Mouse (Mus musculus): Measurements from ENCODE around the gene Selenow.
A peak's percentile ranks its signal among the peaks of the same experiment; 100 is the strongest.

Gene Selenow

GRCm38 (mm10) chr7:15922220-15922773 lies at the start of gene Selenow:
Selenow (minus strand) TSS chr7:15922402.
- DNase-seq (ENCODE audit: inconsistent age in 2 of 2, low spot score in 1 of 2) = peak; percentile 92 to 98

GRCm38 (mm10) chr7:15969674-15970073 lies 47.5 kb upstream of the Selenow start:
- DNase-seq (ENCODE audit: inconsistent age in 2 of 2, low spot score in 1 of 2) = no peak

GRCm38 (mm10) chr7:15968322-15968721 lies 46.1 kb upstream of the Selenow start:
- no peak for DNase-seq (ENCODE audit: inconsistent age in 2 of 2, low spot score in 1 of 2)

- peak; percentile 80 to 92 for DNase-seq (ENCODE audit: inconsistent age in 2 of 2, low spot score in 1 of 2)
These were observed 45.1 kb upstream of the Selenow start, which contains the start of gene Ehd2 for GRCm38 (mm10) chr7:15967312-15967711. Ehd2 (minus strand) TSS chr7:15967567.

GRCm38 (mm10) chr7:15966489-15966888 lies 44.3 kb upstream of the Selenow start:
- DNase-seq (ENCODE audit: inconsistent age in 2 of 2, low spot score in 1 of 2) = peak in 1 of 2 experiments; percentile 8

GRCm38 (mm10) chr7:15963798-15964652 lies 41.8 kb upstream of the Selenow start:
- no peak for DNase-seq (ENCODE audit: inconsistent age in 2 of 2, low spot score in 1 of 2)

- peak; percentile 82 to 94 for DNase-seq (ENCODE audit: inconsistent age in 2 of 2, low spot score in 1 of 2)
These were observed 40.4 kb upstream of the Selenow start for GRCm38 (mm10) chr7:15962311-15963288.

GRCm38 (mm10) chr7:15961798-15962197 lies 39.6 kb upstream of the Selenow start:
- no peak for DNase-seq (ENCODE audit: inconsistent age in 2 of 2, low spot score in 1 of 2)

- DNase-seq (ENCODE audit: inconsistent age in 2 of 2, low spot score in 1 of 2) = peak; percentile 4 to 52
These were observed 39.0 kb upstream of the Selenow start for GRCm38 (mm10) chr7:15961239-15961638.

- DNase-seq (ENCODE audit: inconsistent age in 2 of 2, low spot score in 1 of 2) = peak in 1 of 2 experiments; percentile 13
These were observed 38.5 kb upstream of the Selenow start for GRCm38 (mm10) chr7:15960691-15961090.

- DNase-seq (ENCODE audit: inconsistent age in 2 of 2, low spot score in 1 of 2) = no peak
These were observed 33.9 kb upstream of the Selenow start for GRCm38 (mm10) chr7:15956143-15956542.

- DNase-seq (ENCODE audit: inconsistent age in 2 of 2, low spot score in 1 of 2) = no peak
These were observed 33.3 kb upstream of the Selenow start for GRCm38 (mm10) chr7:15955509-15955908.

- DNase-seq (ENCODE audit: inconsistent age in 2 of 2, low spot score in 1 of 2) = peak; percentile 47 to 66
These were observed 32.8 kb upstream of the Selenow start for GRCm38 (mm10) chr7:15954978-15955443.

GRCm38 (mm10) chr7:15954436-15954835 lies 32.2 kb upstream of the Selenow start:
- DNase-seq (ENCODE audit: inconsistent age in 2 of 2, low spot score in 1 of 2) = no peak

- peak in 1 of 2 experiments; percentile 32 for DNase-seq (ENCODE audit: inconsistent age in 2 of 2, low spot score in 1 of 2)
These were observed 31.3 kb upstream of the Selenow start for GRCm38 (mm10) chr7:15953307-15954074.

GRCm38 (mm10) chr7:15952416-15952815 lies 30.2 kb upstream of the Selenow start:
- DNase-seq (ENCODE audit: inconsistent age in 2 of 2, low spot score in 1 of 2) = no peak

GRCm38 (mm10) chr7:15950008-15950407 lies 27.8 kb upstream of the Selenow start:
- peak in 1 of 2 experiments; percentile 35 for DNase-seq (ENCODE audit: inconsistent age in 2 of 2, low spot score in 1 of 2)

- peak in 1 of 2 experiments; percentile 51 for DNase-seq (ENCODE audit: inconsistent age in 2 of 2, low spot score in 1 of 2)
These were observed 27.1 kb upstream of the Selenow start for GRCm38 (mm10) chr7:15949216-15949790.

GRCm38 (mm10) chr7:15948381-15948941 lies 26.3 kb upstream of the Selenow start:
- DNase-seq (ENCODE audit: inconsistent age in 2 of 2, low spot score in 1 of 2) = peak; percentile 90 to 97

Measured in adrenal gland, adult (tissue).